Mouse (Mus musculus) cortical plate, adult 2 months (tissue): ENCODE measurements at regions not wholly inside any gene's neighbourhood (a gene's known extent, or its start where the extent isn't known, plus 50 kb on each side); places are given as distances from the start of the nearest gene placed in this dataset.

Source experiments
- CTCF ChIP-seq: fragments of 200-500 bp; IDR thresholded peaks from 2 replicates; pipeline ENCODE4 v1.5.1; 2011; ENCODE audit warnings: mild to moderate bottlenecking, control low read depth, low read length; ENCODE audit not compliant: insufficient read depth; ENCODE audit errors: extremely low read depth
- POLR2A ChIP-seq: fragments of 200-500 bp; IDR thresholded peaks from 2 replicates; pipeline ENCODE4 v1.6.1; 2011; ENCODE audit warnings: mild to moderate bottlenecking, low read length, control low read depth; ENCODE audit not compliant: insufficient read depth; ENCODE audit errors: extremely low read depth

DNA sequence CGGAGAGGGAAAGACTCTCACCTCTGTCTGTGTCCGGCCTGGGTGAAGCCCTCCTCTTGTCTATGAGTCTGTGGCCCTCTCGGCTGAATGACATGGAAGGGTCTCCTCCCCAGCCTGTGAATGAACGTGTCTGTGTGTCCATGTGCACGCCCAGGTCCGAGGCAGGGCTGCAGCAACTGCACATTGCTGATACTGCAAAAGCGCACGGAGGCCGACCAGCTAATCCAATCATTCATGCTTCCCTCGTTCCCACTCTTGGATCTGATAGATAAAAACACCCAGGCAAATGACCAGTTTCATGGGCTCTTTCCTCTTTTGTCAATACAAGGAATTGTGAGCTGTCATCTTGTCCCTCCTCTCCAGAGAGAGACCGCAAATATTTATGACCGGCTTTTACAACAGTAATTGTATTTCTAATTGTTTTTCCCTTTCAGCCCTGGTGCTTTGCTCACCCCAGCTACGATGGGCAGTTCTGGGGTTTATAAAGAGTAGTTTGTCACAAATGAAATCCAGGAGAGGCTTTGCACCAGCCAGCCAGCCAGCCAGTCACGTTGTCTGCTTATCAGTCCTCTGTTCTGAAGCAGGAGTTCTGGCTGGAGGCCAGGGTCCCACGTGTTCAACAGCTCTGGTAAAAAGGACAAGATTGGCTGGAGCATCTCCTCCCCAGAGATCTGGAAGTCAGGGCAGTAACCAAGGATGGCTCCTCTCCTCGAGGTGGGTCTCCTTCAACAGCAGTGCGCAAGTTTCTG, 222.0 kb upstream of the Cadm1 start:
- no peak for TF ChIP-seq POLR2A
- TF ChIP-seq CTCF, result no peak
